Mouse (Mus musculus): ENCODE results near the gene Olfr168.

- TF ChIP-seq CTCF (IDR thresholded peaks at IDR 0.05; ENCODE audit: borderline replicate concordance, insufficient read depth, low read length) (no peak), POLR2A (IDR thresholded peaks at IDR 0.05; ENCODE audit: low read depth, low read length) (no peak)
Measured at GRCm38 (mm10) chr16:19483394-19483793, 52.0 kb downstream of the Olfr168 start, which contains the start of gene Olfr166.
